Mouse (Mus musculus): Measurements from ENCODE around the gene Hist1h2ba.

GRCm38 (mm10) chr13:23946254-23946653 lies 12.3 kb upstream of the Hist1h2ba start:
- TF ChIP-seq POLR2A (IDR thresholded peaks at IDR 0.05; ENCODE audit: control insufficient read depth, low read depth, low read length), result no peak
- TF ChIP-seq CTCF (IDR thresholded peaks at IDR 0.05; ENCODE audit: control insufficient read depth, insufficient read depth, insufficient replicate concordance, low read depth, low read length), result no peak

All from testis, adult 2 months (tissue).